Mouse (Mus musculus) kidney, embryonic 14.5 days (tissue): ENCODE results near the gene Gins3. TPM values are rescaled to one million over a fixed set of nuclear protein-coding genes. Genes with fewer than 3 reads are reported as not detected.

Source experiments
- ATAC-seq: fragments of 200-750 bp; cut with Nextera tagmentation; 2 replicates; pipeline ENCODE4 v1.8.0; 2017; ENCODE audit warnings: moderate number of reproducible peaks, mild to moderate bottlenecking, moderate TSS enrichment, moderate library complexity; ENCODE audit not compliant: low FRiP score, low TSS enrichment
- H3K27ac ChIP-seq: fragments of 300-500 bp; sonication (generic); 2 replicates; pipeline ENCODE4 v1.5.1; 2014; ENCODE audit warnings: low read depth, mild to moderate bottlenecking, low read length, moderate library complexity, mixed read lengths
- H3K27me3 ChIP-seq: fragments of 300-500 bp; sonication (generic); 2 replicates; pipeline ENCODE4 v1.6.1; 2014; ENCODE audit warnings: mild to moderate bottlenecking, low read length; ENCODE audit not compliant: control insufficient read depth, insufficient read depth
- H3K36me3 ChIP-seq: fragments of 300-500 bp; sonication (generic); 2 replicates; pipeline ENCODE4 v1.6.1; 2014; ENCODE audit warnings: low read length, mixed read lengths; ENCODE audit not compliant: control insufficient read depth, insufficient read depth
- H3K4me1 ChIP-seq: fragments of 300-500 bp; sonication (generic); 2 replicates; pipeline ENCODE4 v1.6.1; 2014; ENCODE audit warnings: low read length, mixed read lengths; ENCODE audit not compliant: control insufficient read depth, insufficient read depth
- H3K4me2 ChIP-seq: fragments of 300-500 bp; sonication (generic); replicated peaks from 2 replicates; pipeline ENCODE4 v1.6.1; 2014; ENCODE audit warnings: low read depth, mild to moderate bottlenecking, low read length
- H3K4me3 ChIP-seq: fragments of 300-500 bp; sonication (generic); 2 replicates; pipeline ENCODE4 v1.5.1; 2014; ENCODE audit warnings: mild to moderate bottlenecking, low read length
- H3K9ac ChIP-seq: fragments of 300-500 bp; sonication (generic); 2 replicates; pipeline ENCODE4 v1.6.1; 2014; ENCODE audit warnings: low read depth, mild to moderate bottlenecking, low read length, moderate library complexity
- H3K9me3 ChIP-seq: fragments of 300-500 bp; sonication (generic); 2 replicates; pipeline ENCODE4 v1.6.1; 2016; ENCODE audit warnings: low read length; ENCODE audit not compliant: control insufficient read depth
- WGBS: fragments of 180-500 bp; shearing (Covaris S2); extraction: QIAGEN DNeasy Blood & Tissue Kit; methylation state at CpG from one replicate; pipeline ENCODE4 v1.1.7; 2014; 5-methylcytosine and 5-hydroxymethylcytosine counted together
- polyA plus RNA-seq: library from polyadenylated mRNA; unstranded; fragments of >200 nt; fragmentation: Nextera tagmentation; extraction: Ambion mirVana; gene quantifications from 2 replicates; pipeline ENCODE4 v1.2.1, GENCODE M21; 2014

Gins3 gene
- polyA plus RNA-seq, 1 experiment from 2014 or later = 27.0 TPM

- no peak overlapping the region for H3K9ac ChIP-seq
- no peaks in the 10 kb centered on the region for H3K9me3 ChIP-seq
- 90% methylated on average over 2 of the region's 2 CpGs for WGBS
- H3K36me3 ChIP-seq = no peaks in the 10 kb centered on the region
- no peaks in the 10 kb centered on the region for H3K27me3 ChIP-seq
- H3K4me3 ChIP-seq = no peak overlapping the region
- H3K4me2 ChIP-seq = no peak overlapping the region
- H3K4me1 ChIP-seq = no peaks in the 10 kb centered on the region
- ATAC-seq = no peak
- H3K27ac ChIP-seq = no peak overlapping the region
Observed at GRCm38 (mm10) chr8:95624833-95625232, 8.4 kb upstream of the Gins3 start.

- peak overlapping the region; percentile 63; the same call in 1 of the 2 replicates for H3K4me2 ChIP-seq
- peak overlapping the region; percentile 78; the same call in 1 of the 2 replicates for H3K4me3 ChIP-seq
- H3K27me3 ChIP-seq = no peaks in the 10 kb centered on the region
- H3K27ac ChIP-seq = no peak overlapping the region
- WGBS = 83% methylated on average over 6 of the region's 6 CpGs
- no peaks in the 10 kb centered on the region; the same call in 1 of the 2 replicates for H3K4me1 ChIP-seq
- no peaks in the 10 kb centered on the region for H3K9me3 ChIP-seq
- H3K9ac ChIP-seq = no peak overlapping the region
- no peak for ATAC-seq
- H3K36me3 ChIP-seq = no peaks in the 10 kb centered on the region
Observed at GRCm38 (mm10) chr8:95632840-95633239, 413 bp upstream of the Gins3 start.

- WGBS = 5% methylated on average over 6 of the region's 6 CpGs
- H3K9me3 ChIP-seq = no peaks in the 10 kb centered on the region
- H3K9ac ChIP-seq = peak overlapping the region; percentile 70
- peak overlapping the region; percentile 78 for H3K4me3 ChIP-seq
- H3K27ac ChIP-seq = no peak overlapping the region
- H3K27me3 ChIP-seq = no peaks in the 10 kb centered on the region
- H3K4me2 ChIP-seq = peak overlapping the region; percentile 63
- ATAC-seq = no peak
- peaks cover 6% of the 10 kb centered on the region; the same call in 1 of the 2 replicates for H3K36me3 ChIP-seq
- no peaks in the 10 kb centered on the region; the same call in 1 of the 2 replicates for H3K4me1 ChIP-seq
Observed at GRCm38 (mm10) chr8:95634063-95634340, 749 bp downstream of the Gins3 start.

GRCm38 (mm10) chr8:95644942-95645341 is 11.7 kb downstream of the Gins3 start:
- Histone ChIP-seq H3K36me3 (peaks cover 4% of the 10 kb centered on the region; the same call in 1 of the 2 replicates), H3K4me2 (no peak overlapping the region), H3K4me1 (no peaks in the 10 kb centered on the region), H3K27ac (no peak overlapping the region), H3K9me3 (no peaks in the 10 kb centered on the region), H3K27me3 (no peaks in the 10 kb centered on the region), H3K9ac (no peak overlapping the region), H3K4me3 (no peak overlapping the region)
- no peak for ATAC-seq
- WGBS = 90% methylated on average over 2 of the region's 2 CpGs

GRCm38 (mm10) chr8:95648251-95648650 is 15.0 kb downstream of the Gins3 start:
- H3K4me3 ChIP-seq = no peak overlapping the region
- H3K27me3 ChIP-seq = no peaks in the 10 kb centered on the region
- H3K4me2 ChIP-seq = no peak overlapping the region
- no peak overlapping the region for H3K9ac ChIP-seq
- H3K36me3 ChIP-seq = peaks cover 4% of the 10 kb centered on the region; the same call in 1 of the 2 replicates
- no peak for ATAC-seq
- H3K9me3 ChIP-seq = no peaks in the 10 kb centered on the region
- H3K4me1 ChIP-seq = no peaks in the 10 kb centered on the region
- WGBS = 89% methylated on average over 3 of the region's 3 CpGs
- no peak overlapping the region for H3K27ac ChIP-seq

GRCm38 (mm10) chr8:95653351-95653750 is 20.1 kb downstream of the Gins3 start:
- ATAC-seq = no peak
- H3K27me3 ChIP-seq = no peaks in the 10 kb centered on the region
- no peaks in the 10 kb centered on the region for H3K9me3 ChIP-seq
- no peaks in the 10 kb centered on the region for H3K4me1 ChIP-seq
- no peak overlapping the region for H3K9ac ChIP-seq
- no peak overlapping the region for H3K4me3 ChIP-seq
- 74% methylated on average over 5 of the region's 5 CpGs for WGBS
- H3K27ac ChIP-seq = no peak overlapping the region
- H3K36me3 ChIP-seq = no peaks in the 10 kb centered on the region
- no peak overlapping the region for H3K4me2 ChIP-seq

GRCm38 (mm10) chr8:95655831-95656230 is 22.6 kb downstream of the Gins3 start:
- Histone ChIP-seq H3K9me3 (no peaks in the 10 kb centered on the region), H3K4me1 (no peaks in the 10 kb centered on the region), H3K4me3 (no peak overlapping the region), H3K27me3 (no peaks in the 10 kb centered on the region), H3K27ac (no peak overlapping the region), H3K4me2 (no peak overlapping the region), H3K9ac (no peak overlapping the region), H3K36me3 (no peaks in the 10 kb centered on the region)
- no peak for ATAC-seq
- WGBS = 66% methylated on average over 7 of the region's 7 CpGs

GRCm38 (mm10) chr8:95656316-95657002 is 23.2 kb downstream of the Gins3 start:
- Histone ChIP-seq H3K4me1 (no peaks in the 10 kb centered on the region), H3K27me3 (no peaks in the 10 kb centered on the region), H3K36me3 (no peaks in the 10 kb centered on the region), H3K9me3 (no peaks in the 10 kb centered on the region), H3K9ac (no peak overlapping the region), H3K4me3 (no peak overlapping the region), H3K27ac (no peak overlapping the region), H3K4me2 (no peak overlapping the region)
- no peak for ATAC-seq
- 29% methylated on average over 5 of the region's 5 CpGs for WGBS

- no peak overlapping the region for H3K4me3 ChIP-seq
- ATAC-seq = no peak
- WGBS = 49% methylated on average over 2 of the region's 2 CpGs
- H3K36me3 ChIP-seq = no peaks in the 10 kb centered on the region
- H3K4me2 ChIP-seq = no peak overlapping the region
- H3K27ac ChIP-seq = no peak overlapping the region
- H3K9ac ChIP-seq = no peak overlapping the region
- H3K9me3 ChIP-seq = no peaks in the 10 kb centered on the region
- H3K27me3 ChIP-seq = no peaks in the 10 kb centered on the region
- H3K4me1 ChIP-seq = no peaks in the 10 kb centered on the region
Observed at GRCm38 (mm10) chr8:95657523-95657922, 24.3 kb downstream of the Gins3 start.
